Mouse (Mus musculus): Measurements from ENCODE around the gene Olfr1052.
"Not testable (repeated sequence)": the region's sequence is repeated elsewhere in the genome, so short reads cannot be mapped to it uniquely, and the experiment has no call there.

Olfr1052 gene

DNA sequence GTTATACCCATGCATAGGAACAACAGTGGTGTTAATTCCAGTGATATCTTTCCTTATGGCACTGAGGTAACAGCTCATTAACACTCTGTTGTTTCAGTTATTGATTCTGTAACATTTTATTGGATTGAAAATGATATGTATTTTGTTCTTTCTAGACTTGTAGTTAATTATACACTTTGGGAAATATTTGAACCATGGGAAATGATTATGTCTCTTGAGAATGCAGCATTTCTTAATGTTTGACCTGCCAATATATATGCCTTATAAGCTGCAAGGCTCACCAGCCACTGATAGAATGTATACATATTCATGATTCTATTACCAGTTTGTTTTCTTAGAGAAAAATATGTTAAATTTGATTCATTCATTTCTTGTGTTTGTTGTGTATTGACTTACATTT, at the start of gene Olfr1052:
Gene Olfr1052 (plus strand): TSS at position 301 of the 400 bp plus-strand sequence.
- DNase-seq (ENCODE audit: low read depth, low spot score), result no peak

DNA sequence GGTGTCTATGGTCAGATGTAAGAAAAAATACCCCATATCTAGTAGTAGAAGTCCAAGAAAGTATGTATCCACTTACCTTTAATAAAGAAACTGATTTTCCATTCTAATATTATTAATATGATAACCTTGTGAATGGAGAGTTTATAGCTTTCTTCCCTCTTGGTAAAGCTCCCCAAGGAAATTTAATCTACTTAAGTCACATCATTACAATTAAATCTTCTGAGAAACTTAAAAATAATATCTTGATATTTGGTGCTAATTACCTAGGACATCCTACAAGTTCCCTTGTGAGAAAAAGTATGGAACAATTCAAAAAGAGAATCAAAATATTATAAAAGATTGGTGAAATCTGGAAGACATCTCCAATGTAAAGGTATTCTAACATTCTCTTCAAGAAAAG, 34.0 kb upstream of the Olfr1052 start, which contains the start of gene Olfr1049:
Gene Olfr1049 (minus strand): TSS at position 101 of the 400 bp plus-strand sequence.
- not testable (repeated sequence) for DNase-seq (ENCODE audit: low read depth, low spot score)

DNA sequence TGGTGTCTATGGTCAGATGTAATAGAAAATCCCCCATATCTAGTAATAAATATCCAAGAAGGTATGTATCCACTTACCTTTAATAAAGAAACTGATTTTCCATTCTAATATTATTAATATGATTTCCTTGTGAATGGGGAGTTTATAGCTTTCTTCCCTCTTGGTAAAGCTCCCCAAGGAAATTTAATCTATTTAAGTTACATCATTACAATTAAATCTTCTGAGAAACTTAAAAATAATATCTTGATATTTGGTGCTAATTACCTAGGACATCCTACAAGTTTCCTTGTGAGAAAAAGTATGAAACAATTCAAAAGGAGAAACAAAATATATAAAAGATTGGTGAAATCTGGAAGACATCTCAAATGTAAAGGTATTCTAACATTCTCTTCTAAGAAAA, 13.3 kb upstream of the Olfr1052 start, which contains the start of gene Olfr1051:
Gene Olfr1051 (minus strand): TSS at position 101 of the 400 bp plus-strand sequence.
- DNase-seq (ENCODE audit: low read depth, low spot score), result not testable (repeated sequence)

DNA sequence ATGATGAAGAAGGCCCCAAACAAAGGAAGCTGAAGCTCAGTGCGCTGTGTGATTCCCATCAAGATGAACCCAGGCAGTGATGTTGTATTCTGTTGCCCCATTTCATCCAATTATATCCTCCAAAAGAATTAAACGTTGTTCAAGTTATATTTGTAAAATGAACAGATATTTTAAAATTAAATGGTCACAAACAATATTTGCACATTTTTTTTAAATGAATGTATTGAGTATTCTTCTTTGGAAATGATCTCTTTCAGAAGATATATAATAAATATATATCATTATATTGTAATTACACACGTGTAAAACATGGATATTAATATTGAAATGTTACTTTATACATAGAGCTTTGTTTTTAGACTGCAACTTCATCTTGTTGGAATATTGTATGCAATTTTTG, 22.9 kb downstream of the Olfr1052 start, which contains the start of gene Olfr1053:
Gene Olfr1053 (minus strand): TSS at position 101 of the 400 bp plus-strand sequence.
- no peak for DNase-seq (ENCODE audit: low read depth, low spot score)

DNA sequence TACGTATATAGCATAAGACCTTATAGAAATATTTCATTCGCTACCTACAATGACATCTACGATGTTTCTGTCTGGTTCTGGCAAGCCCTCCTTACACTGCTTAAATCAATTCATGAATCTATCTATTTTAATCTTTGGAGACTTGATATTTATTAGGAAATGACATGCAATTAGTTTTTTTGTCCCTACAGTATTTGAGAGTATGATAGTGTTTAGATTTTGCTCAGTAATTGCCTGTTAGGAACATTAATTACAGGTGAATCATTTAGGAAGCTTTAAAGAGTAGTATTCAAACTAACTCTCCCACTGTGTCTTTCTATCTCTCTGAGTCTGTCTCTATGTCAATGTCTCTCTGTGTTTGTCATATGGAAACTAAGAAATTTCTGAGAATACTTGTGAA, 43.1 kb downstream of the Olfr1052 start, which contains the start of gene Olfr1054:
Gene Olfr1054 (minus strand): TSS at position 101 of the 400 bp plus-strand sequence.
- DNase-seq (ENCODE audit: low read depth, low spot score), result no peak
